9 mouse cellular contexts compared by ENCODE assay signal in the genomic region with DNA sequence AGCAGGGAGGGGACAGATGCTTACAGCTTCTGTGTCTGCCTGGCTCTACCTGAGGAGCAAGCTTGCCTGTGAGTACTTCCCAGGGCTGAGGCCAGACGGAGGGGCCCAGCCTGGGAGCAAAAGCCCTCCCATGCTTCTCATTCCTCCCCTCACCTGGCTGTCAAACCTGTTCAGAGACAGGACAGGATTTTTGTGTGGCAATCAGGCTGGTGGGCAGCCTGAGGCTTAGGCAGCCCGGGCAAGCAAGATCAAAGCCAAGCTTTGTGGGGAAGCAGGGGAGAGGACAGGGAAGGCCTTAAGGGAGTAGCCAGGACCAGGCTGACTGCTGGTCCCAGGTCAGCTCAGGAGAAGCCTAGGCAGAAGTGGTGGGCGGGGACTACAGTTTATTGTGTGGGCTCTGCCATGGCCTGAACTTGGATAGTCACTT. TPM values are rescaled to one million over a fixed set of nuclear protein-coding genes. Genes with fewer than 3 reads are reported as not detected.
DNase-seq lines count a peak whose midpoint lies in the region; ATAC-seq lines count a peak whose summit lies in the region.
"Had no signal": no experiment of that assay in that cellular context is flagged by ENCODE, and none has a peak within 500 bp of the region (broad histone marks: within the 10 kb centered on the region; RNA-seq: fewer than 3 reads in every experiment).

No protein-coding gene starts in this region.

- H3K4me3 ChIP-seq in heart, embryonic 10.5 days: no peak overlapping the region
- no peak overlapping the region for H3K4me3 ChIP-seq in heart, embryonic 16.5 days (ENCODE audit: low read length)
- no peak overlapping the region for H3K4me3 ChIP-seq in macrophage (ENCODE audit: inconsistent target)
- H3K4me3 ChIP-seq: liver, embryonic 12.5 days had no signal

- H3K79me2 ChIP-seq in macrophage (ENCODE audit: inconsistent target): no peaks in the 10 kb centered on the region

- 43% methylated on average over 3 of the region's 3 CpGs for WGBS in heart, embryonic 10.5 days
- WGBS in heart, embryonic 16.5 days: 59% methylated on average over 3 of the region's 3 CpGs
- 91% methylated on average over 3 of the region's 3 CpGs for WGBS in macrophage (ENCODE audit: missing documents)

- H3K4me1 ChIP-seq in heart, embryonic 10.5 days: peaks cover 60% of the 10 kb centered on the region
- peaks cover 26% of the 10 kb centered on the region for H3K4me1 ChIP-seq in heart, embryonic 16.5 days (ENCODE audit: control insufficient read depth, insufficient read depth, low read length)
- H3K4me1 ChIP-seq: liver, embryonic 12.5 days had no signal

- H3K36me3 ChIP-seq in heart, embryonic 10.5 days: no peaks in the 10 kb centered on the region
- no peaks in the 10 kb centered on the region for H3K36me3 ChIP-seq in heart, embryonic 16.5 days (ENCODE audit: control insufficient read depth, insufficient read depth)
- no peaks in the 10 kb centered on the region for H3K36me3 ChIP-seq in macrophage (ENCODE audit: inconsistent target)
- H3K36me3 ChIP-seq: liver, embryonic 12.5 days had no signal

- H3K27me3 ChIP-seq in heart, embryonic 10.5 days (ENCODE audit: insufficient read depth, poor library complexity, severe bottlenecking): no peaks in the 10 kb centered on the region
- no peaks in the 10 kb centered on the region for H3K27me3 ChIP-seq in heart, embryonic 16.5 days (ENCODE audit: control insufficient read depth, insufficient read depth, low read length)

- peak overlapping the region; percentile 69 for H3K27ac ChIP-seq in heart, embryonic 10.5 days
- H3K27ac ChIP-seq in heart, embryonic 16.5 days (ENCODE audit: low read length): peak overlapping the region; percentile 41; the same call in 1 of the 2 replicates
- peak overlapping the region; percentile 87 for H3K27ac ChIP-seq in macrophage
- H3K27ac ChIP-seq: liver, embryonic 12.5 days had no signal

- H3K9me3 ChIP-seq in heart, embryonic 10.5 days: no peaks in the 10 kb centered on the region
- H3K9me3 ChIP-seq in heart, embryonic 16.5 days (replicated peaks; ENCODE audit: control insufficient read depth, low read length): no peaks in the 10 kb centered on the region
- H3K9me3 ChIP-seq: liver, embryonic 12.5 days had no signal

- no peak overlapping the region for H3K4me2 ChIP-seq in heart, embryonic 16.5 days (ENCODE audit: low read depth, low read length)
- H3K4me2 ChIP-seq: liver, embryonic 12.5 days had no signal

- no peak for ATAC-seq in heart, embryonic 16.5 days (replicated peaks; ENCODE audit: extremely low read depth, insufficient read depth, low FRiP score)
- ATAC-seq: liver, embryonic 12.5 days had no signal

- DNase-seq in heart, embryonic 10.5 days (ENCODE audit: low spot score): peak; percentile 75
- no peak for DNase-seq in heart, adult 9 months (ENCODE audit: low spot score in 2 of 2)
- peak; percentile 17 for DNase-seq in NIH3T3 (ENCODE audit: low read depth)
- no peak for DNase-seq in urinary bladder, postnatal 10 days (ENCODE audit: low spot score)
- no peak for DNase-seq in kidney, postnatal 14 days
- no peak for DNase-seq in right cerebral cortex, postnatal 36 days (ENCODE audit: low spot score in 2 of 2)

- peak overlapping the region; percentile 40; the same call in 1 of the 2 replicates for H3K9ac ChIP-seq in heart, embryonic 16.5 days (ENCODE audit: low read length)
- H3K9ac ChIP-seq: liver, embryonic 12.5 days had no signal

RNA-seq across cellular contexts. Expression of a gene that starts 32.7 kb away (rescaled TPM):
- polyA plus RNA-seq in heart, embryonic 10.5 days (2016; fragmentation: Nextera tagmentation; extraction: Ambion mirVana): 1.3 and 1.6 TPM in 2 replicates
- polyA plus RNA-seq in heart, embryonic 16.5 days (2015; fragmentation: Nextera tagmentation; extraction: Ambion mirVana): 1.0 and 1.1 TPM in 2 replicates
- total RNA-seq in macrophage (2018; cell fraction: chromatin; rRNA removed): under 1 TPM in 4 of 26 experiments, not detected in 22; 0.21 to 0.72 (median 0.42) TPM
- total RNA-seq in macrophage (2018; cell fraction: cytosol; rRNA removed): under 1 TPM in 2 of 26 experiments, not detected in 24; 0.04 to 0.05 TPM
- under 1 TPM in 3 of 26 experiments, not detected in 23; 0.28 to 0.48 (median 0.46) TPM for total RNA-seq in macrophage (2018; cell fraction: nucleus; rRNA removed)
- polyA plus RNA-seq in macrophage (2018): not detected in 3 replicates

RNA-seq across cellular contexts. Expression of a gene that starts 58.5 kb away (rescaled TPM):
- 35.9 and 37.4 TPM in 2 replicates for polyA plus RNA-seq in heart, embryonic 10.5 days (2016; fragmentation: Nextera tagmentation; extraction: Ambion mirVana)
- polyA plus RNA-seq in heart, embryonic 16.5 days (2015; fragmentation: Nextera tagmentation; extraction: Ambion mirVana): 19.4 and 21.7 TPM in 2 replicates
- total RNA-seq in macrophage (2018; cell fraction: chromatin; rRNA removed): 10 to 100 TPM; 19.6 to 88.4 (median 53.1) TPM
- 10 to 100 TPM; 38.4 to 91.1 (median 57.9) TPM for total RNA-seq in macrophage (2018; cell fraction: cytosol; rRNA removed)
- 100 to 1,000 TPM in 1 of 26 experiments, 10 to 100 TPM in 25; 33.0 to 102 (median 46.7) TPM for total RNA-seq in macrophage (2018; cell fraction: nucleus; rRNA removed)
- polyA plus RNA-seq in macrophage (2018): 54.1 to 88.6 TPM (median 71.3 TPM) in 3 replicates

Comparison
In these comparisons a context has a peak if more than half of its experiments do, and no peak if none do; other contexts are left out.
1. DNase-seq: peak in heart, embryonic 10.5 days (single experiment) and NIH3T3 (single experiment); none in heart, adult 9 months (0 of 2), urinary bladder, postnatal 10 days (single experiment), kidney, postnatal 14 days (single experiment) and right cerebral cortex, postnatal 36 days (0 of 2).
2. Peak in every context shown above with its lines, with median percentiles within 50 percentile points of each other: H3K27ac ChIP-seq.